Mouse (Mus musculus): ENCODE measurements at regions not wholly inside any gene's neighbourhood (a gene's known extent, or its start where the extent isn't known, plus 50 kb on each side); places are given as distances from the start of the nearest gene placed in this dataset.
A peak's percentile ranks its signal among the peaks of the same experiment; 100 is the strongest.

GRCm38 (mm10) chr9:94589672-94590071 is 51.8 kb upstream of the 1190002N15Rik start:
- DNase-seq = no peak

- DNase-seq = no peak
Measured at GRCm38 (mm10) chr9:94604993-94605392, 64.7 kb upstream of the Slc9a9 start.

GRCm38 (mm10) chr9:94606422-94606821 is 63.3 kb upstream of the Slc9a9 start:
- DNase-seq = no peak

- no peak for DNase-seq
Measured at GRCm38 (mm10) chr9:94607011-94607749, 62.5 kb upstream of the Slc9a9 start.

GRCm38 (mm10) chr9:94607750-94608106 is 62.0 kb upstream of the Slc9a9 start:
- no peak for DNase-seq

- no peak for DNase-seq
Measured at GRCm38 (mm10) chr9:94610101-94610500, 59.6 kb upstream of the Slc9a9 start.

- DNase-seq = no peak
Measured at GRCm38 (mm10) chr9:94610600-94611337, 58.9 kb upstream of the Slc9a9 start.

GRCm38 (mm10) chr9:94613891-94614671 is 55.6 kb upstream of the Slc9a9 start:
- peak; percentile 9 for DNase-seq

- DNase-seq = no peak
Measured at GRCm38 (mm10) chr9:94615205-94615604, 54.5 kb upstream of the Slc9a9 start.

GRCm38 (mm10) chr9:94618079-94618786 is 51.5 kb upstream of the Slc9a9 start:
- DNase-seq = no peak
